ENCODE assay signal across 13 mouse cellular contexts in genomic region chr13:110747223-110747868, GRCm38 (mm10).
DNase-seq lines count a peak whose midpoint lies in the region; ATAC-seq and TF ChIP-seq lines count a peak whose summit lies in the region.
"Had no signal": no experiment of that assay in that cellular context is flagged by ENCODE, and none has a peak within 500 bp of the region (broad histone marks: within the 10 kb centered on the region; RNA-seq: fewer than 3 reads in every experiment).

No protein-coding gene starts in this region.

- peak; percentile 88 for ATAC-seq in lung, postnatal 0 days
- no peak for ATAC-seq in erythroblast, adult 5-6 weeks (replicated peaks; ENCODE audit: low FRiP score, poor library complexity, severe bottlenecking)

- H3K36me3 ChIP-seq in kidney, adult 2 months (ENCODE audit: control insufficient read depth, insufficient read depth, low read length), result no peaks in the 10 kb centered on the region
- no peaks in the 10 kb centered on the region for H3K36me3 ChIP-seq in lung, postnatal 0 days (ENCODE audit: insufficient read depth, low read length)
- H3K36me3 ChIP-seq: embryonic facial prominence, embryonic 15.5 days had no signal

- DNase-seq in gastrocnemius, adult 18-20 months (ENCODE audit: low spot score), result peak; percentile 7
- no peak for DNase-seq in gastrocnemius, adult 2 months
- peak; percentile 12 for DNase-seq in gastrocnemius, postnatal 14 days
- peak; percentile 40 for DNase-seq in kidney, adult 2 months
- peak; percentile 85 for DNase-seq in lung, postnatal 0 days (ENCODE audit: low spot score)
- DNase-seq in layer of hippocampus, postnatal 25 days (ENCODE audit: extremely low spot score in 1 of 2, low spot score in 1 of 2), result no peak
- no peak for DNase-seq in cerebellum, adult 8-10 months
- DNase-seq: adrenal gland, adult 8-10 months; right cerebral cortex, adult 18-20 months had no signal

- H3K27ac ChIP-seq in gastrocnemius, adult 2 months, result no peak overlapping the region
- H3K27ac ChIP-seq in kidney, adult 2 months (ENCODE audit: insufficient read depth, low read depth, low read length), result no peak overlapping the region
- H3K27ac ChIP-seq in lung, postnatal 0 days (ENCODE audit: low read length), result peak overlapping the region; percentile 47; the same call in 1 of the 2 replicates
- H3K27ac ChIP-seq: embryonic facial prominence, embryonic 15.5 days had no signal

- H3K27me3 ChIP-seq in kidney, adult 2 months (replicated peaks; ENCODE audit: control insufficient read depth, insufficient read depth, low read length), result no peaks in the 10 kb centered on the region
- H3K27me3 ChIP-seq in lung, postnatal 0 days (replicated peaks; ENCODE audit: insufficient read depth, low read length), result no peaks in the 10 kb centered on the region
- H3K27me3 ChIP-seq: CH12.LX; embryonic facial prominence, embryonic 15.5 days had no signal

- TF ChIP-seq EP300 in lung, postnatal 0 days (IDR thresholded peaks at IDR 0.05), result peak; percentile 54; the same call in 1 of the 2 replicates

- intact Hi-C loops in gastrocnemius, adult 2 months (cut with DNase I), result no loop called here
- intact Hi-C loops in gastrocnemius, postnatal 14 days (cut with DNase I; ENCODE audit: low total_unique reads), result no loop called here

- no peak overlapping the region for H3K9ac ChIP-seq in lung, postnatal 0 days (replicated peaks; ENCODE audit: low read depth)
- H3K9ac ChIP-seq: embryonic facial prominence, embryonic 15.5 days had no signal

- H3K4me1 ChIP-seq in kidney, adult 2 months (ENCODE audit: control insufficient read depth, insufficient read depth, low read length), result no peaks in the 10 kb centered on the region
- H3K4me1 ChIP-seq in lung, postnatal 0 days (ENCODE audit: insufficient read depth, low read depth, low read length), result peaks cover 6% of the 10 kb centered on the region; the same call in 1 of the 2 replicates

- no peak overlapping the region for H3K4me3 ChIP-seq in gastrocnemius, adult 2 months
- no peak overlapping the region for H3K4me3 ChIP-seq in kidney, adult 2 months (ENCODE audit: insufficient read depth, low read depth, low read length)
- no peak overlapping the region for H3K4me3 ChIP-seq in lung, postnatal 0 days (ENCODE audit: low read depth, low read length)
- H3K4me3 ChIP-seq: embryonic facial prominence, embryonic 15.5 days; megakaryocyte, embryonic 14.5 days had no signal

- no peak for TF ChIP-seq CTCF in gastrocnemius, adult 2 months (IDR thresholded peaks at IDR 0.05)
- no peak for TF ChIP-seq CTCF in kidney, adult 2 months (conservative IDR thresholded peaks at IDR 0.05; ENCODE audit: insufficient read depth, insufficient read length, low read depth, low read length)
- TF ChIP-seq CTCF in lung, postnatal 0 days (IDR thresholded peaks at IDR 0.05), result no peak

- 48% methylated on average over 6 of the region's 6 CpGs for WGBS in kidney, adult 2 months
- WGBS in lung, postnatal 0 days, result 19% methylated on average over 6 of the region's 6 CpGs

- H3K4me2 ChIP-seq in lung, postnatal 0 days (replicated peaks; ENCODE audit: low read depth, low read length), result peak overlapping the region; percentile 22
- H3K4me2 ChIP-seq: embryonic facial prominence, embryonic 15.5 days had no signal

- H3K9me3 ChIP-seq in lung, postnatal 0 days (ENCODE audit: low read length), result no peaks in the 10 kb centered on the region
- H3K9me3 ChIP-seq: embryonic facial prominence, embryonic 15.5 days had no signal

- no peak for TF ChIP-seq POLR2A in kidney, adult 2 months (IDR thresholded peaks at IDR 0.05; ENCODE audit: low read depth, low read length)

Comparison
In these comparisons a context has a peak if more than half of its experiments do, and no peak if none do; other contexts are left out.
1. DNase-seq: peak in gastrocnemius, adult 18-20 months (single experiment), gastrocnemius, postnatal 14 days (single experiment), kidney, adult 2 months (single experiment) and lung, postnatal 0 days (single experiment); none in gastrocnemius, adult 2 months (single experiment), layer of hippocampus, postnatal 25 days (0 of 2) and cerebellum, adult 8-10 months (single experiment).